Mouse (Mus musculus): ENCODE data around the gene Comt. TPM values are rescaled to one million over a fixed set of nuclear protein-coding genes. Genes with fewer than 3 reads are reported as not detected.

The Comt gene
- polyA plus RNA-seq (2017; shearing (Covaris generic)): 10 to 100 TPM; 42.9 to 67.2 TPM

DNA sequence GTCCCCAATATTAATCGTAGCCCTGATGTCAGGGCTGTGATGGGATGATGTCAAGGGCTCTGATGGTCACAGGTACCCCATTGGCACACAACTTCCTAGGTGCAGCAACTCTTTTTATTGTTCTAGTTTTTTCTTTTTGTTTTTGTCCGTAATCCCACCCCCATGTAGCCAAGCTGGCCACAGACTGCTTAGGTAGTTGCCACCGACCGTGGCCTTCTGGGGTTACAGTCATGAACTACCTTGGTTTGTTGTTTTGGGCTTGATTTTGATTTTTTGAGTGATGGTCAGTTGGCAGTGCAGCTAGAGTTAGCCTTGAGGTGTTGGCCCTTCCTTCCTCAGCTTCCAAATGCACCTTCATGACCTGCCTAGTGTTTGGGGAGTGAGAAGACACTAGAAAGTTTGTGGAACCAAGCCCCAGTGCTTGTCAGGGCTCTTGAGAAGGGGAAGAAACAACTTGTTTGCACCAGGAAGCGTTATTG lies at the start of gene Comt:
Comt (minus strand) TSS at position 51 of the 479 bp plus-strand sequence.

GRCm38 (mm10) chr16:18426215-18426791 lies 349 bp downstream of the Comt start, which contains the start of gene Txnrd2:
Txnrd2 (plus strand) TSS chr16:18426384.

Other genes starting within 250 kb of the Comt start
- not detected for gene Ccdc188, start 209.0 kb downstream of the Comt start, polyA plus RNA-seq (2017; shearing (Covaris generic))
- gene Zdhhc8, start 191.7 kb downstream of the Comt start, polyA plus RNA-seq (2017; shearing (Covaris generic)): 1 to 10 TPM; 7.2 to 9.1 TPM
- 100 to 1,000 TPM in 1 of 2 experiments, 10 to 100 TPM in 1; 98.1 to 127 TPM for gene Trmt2a, start 178.2 kb downstream of the Comt start, polyA plus RNA-seq (2017; shearing (Covaris generic))
- gene Ranbp1, start 178.1 kb downstream of the Comt start, polyA plus RNA-seq (2017; shearing (Covaris generic)): 100 to 1,000 TPM; 216 to 273 TPM
- not detected for gene Gm49776, start 168.5 kb downstream of the Comt start, polyA plus RNA-seq (2017; shearing (Covaris generic))
- 10 to 100 TPM; 26.5 to 37.7 TPM for gene Dgcr8, start 137.6 kb downstream of the Comt start, polyA plus RNA-seq (2017; shearing (Covaris generic))
- 10 to 100 TPM; 58.5 to 71.9 TPM for gene Tango2, start 78.7 kb downstream of the Comt start, polyA plus RNA-seq (2017; shearing (Covaris generic))
- 1 to 10 TPM; 1.1 to 1.7 TPM for gene Arvcf, start 78.7 kb downstream of the Comt start, polyA plus RNA-seq (2017; shearing (Covaris generic))
- 10 to 100 TPM; 30.2 to 39.9 TPM for gene Txnrd2, start 468 bp downstream of the Comt start, polyA plus RNA-seq (2017; shearing (Covaris generic))
- 10 to 100 TPM; 17.6 to 22.6 TPM for gene Gnb1l, start 71.9 kb upstream of the Comt start, polyA plus RNA-seq (2017; shearing (Covaris generic))
- gene Rtl10, start 72.0 kb upstream of the Comt start, polyA plus RNA-seq (2017; shearing (Covaris generic)): under 1 TPM in 1 of 2 experiments, not detected in 1; 0.44 TPM
- not detected for gene Tbx1, start 163.8 kb upstream of the Comt start, polyA plus RNA-seq (2017; shearing (Covaris generic))
- under 1 TPM in 1 of 2 experiments, not detected in 1; 0.13 TPM for gene Gp1bb, start 195.6 kb upstream of the Comt start, polyA plus RNA-seq (2017; shearing (Covaris generic))
- 1 to 10 TPM in 1 of 2 experiments, under 1 TPM in 1; 0.18 to 1.1 TPM for gene Gm49601, start 199.6 kb upstream of the Comt start, polyA plus RNA-seq (2017; shearing (Covaris generic))
- gene Sept5, start 203.1 kb upstream of the Comt start, polyA plus RNA-seq (2017; shearing (Covaris generic)): 1 to 10 TPM in 1 of 2 experiments, not detected in 1; 1.5 TPM